Mouse (Mus musculus) layer of hippocampus, postnatal 14 days (tissue): ENCODE measurements around the gene Cldn20. TPM values are rescaled to one million over a fixed set of nuclear protein-coding genes. Genes with fewer than 3 reads are reported as not detected.

Source experiments
- DNase-seq, 2 experiments: peaks; one replicate each; pipeline ENCODE4 v3.0.0; 2021 to 2022; ENCODE audit warnings: low spot score in 2 of 2, mixed read lengths in 1 of 2
- total RNA-seq, 2 experiments: library from RNA; stranded (reverse); gene quantifications; 2 replicates each; pipeline ENCODE4 v1.2.3; 2021

The Cldn20 gene
- total RNA-seq, 2 experiments from 2014 or later: not detected

GRCm38 (mm10) chr17:3527841-3528471, 4.4 kb upstream of the Cldn20 start:
- peak in 1 of 2 experiments; percentile 15 for DNase-seq

- no peak for DNase-seq
Measured at GRCm38 (mm10) chr17:3529523-3529922, 2.8 kb upstream of the Cldn20 start.

- DNase-seq: no peak
Measured at GRCm38 (mm10) chr17:3530549-3530948, 1.8 kb upstream of the Cldn20 start.

- no peak for DNase-seq
Measured at GRCm38 (mm10) chr17:3531641-3532040, 713 bp upstream of the Cldn20 start.

GRCm38 (mm10) chr17:3533425-3533824, 1.1 kb downstream of the Cldn20 start:
- peak in 1 of 2 experiments; percentile 52 for DNase-seq

- DNase-seq: no peak
Measured at GRCm38 (mm10) chr17:3540304-3540703, 8.0 kb downstream of the Cldn20 start.

GRCm38 (mm10) chr17:3541033-3541432, 8.7 kb downstream of the Cldn20 start:
- DNase-seq: no peak

- DNase-seq: no peak
Measured at GRCm38 (mm10) chr17:3547725-3548124, 15.4 kb downstream of the Cldn20 start.

- DNase-seq: no peak
Measured at GRCm38 (mm10) chr17:3556251-3556650, 23.9 kb downstream of the Cldn20 start.

GRCm38 (mm10) chr17:3557331-3558311, 25.3 kb downstream of the Cldn20 start, which contains the start of gene Tfb1m:
Tfb1m (minus strand) TSS chr17:3557781.
- peak; percentile 99 for DNase-seq

GRCm38 (mm10) chr17:3558356-3558870, 26.1 kb downstream of the Cldn20 start:
- no peak for DNase-seq

GRCm38 (mm10) chr17:3560534-3560933, 28.2 kb downstream of the Cldn20 start:
- peak in 1 of 2 experiments; percentile 34 for DNase-seq

- DNase-seq: no peak
Measured at GRCm38 (mm10) chr17:3562405-3562804, 30.1 kb downstream of the Cldn20 start.

- peak; percentile 79 to 84 for DNase-seq
Measured at GRCm38 (mm10) chr17:3570876-3571275, 38.5 kb downstream of the Cldn20 start.

Other genes with a start within 250 kb of the Cldn20 start
- 10 to 100 TPM; 18.9 to 21.5 TPM for gene Tiam2, start 206.0 kb upstream of the Cldn20 start, total RNA-seq
- 1 to 10 TPM; 5.4 to 6.4 TPM for gene Tfb1m, start 25.2 kb downstream of the Cldn20 start, total RNA-seq
- gene Nox3, start 163.7 kb downstream of the Cldn20 start, total RNA-seq: not detected